Mouse (Mus musculus) mesoderm, embryonic 11.5 days (tissue): ENCODE results near the gene Mepce.
"Not testable (repeated sequence)": the region's sequence is repeated elsewhere in the genome, so short reads cannot be mapped to it uniquely, and the experiment has no call there.

ENCODE experiments used
- DNase-seq: peaks from one replicate; pipeline ENCODE4 v3.0.0-alpha.2; 2012; ENCODE audit warnings: low read depth, low spot score

Mepce gene

DNA sequence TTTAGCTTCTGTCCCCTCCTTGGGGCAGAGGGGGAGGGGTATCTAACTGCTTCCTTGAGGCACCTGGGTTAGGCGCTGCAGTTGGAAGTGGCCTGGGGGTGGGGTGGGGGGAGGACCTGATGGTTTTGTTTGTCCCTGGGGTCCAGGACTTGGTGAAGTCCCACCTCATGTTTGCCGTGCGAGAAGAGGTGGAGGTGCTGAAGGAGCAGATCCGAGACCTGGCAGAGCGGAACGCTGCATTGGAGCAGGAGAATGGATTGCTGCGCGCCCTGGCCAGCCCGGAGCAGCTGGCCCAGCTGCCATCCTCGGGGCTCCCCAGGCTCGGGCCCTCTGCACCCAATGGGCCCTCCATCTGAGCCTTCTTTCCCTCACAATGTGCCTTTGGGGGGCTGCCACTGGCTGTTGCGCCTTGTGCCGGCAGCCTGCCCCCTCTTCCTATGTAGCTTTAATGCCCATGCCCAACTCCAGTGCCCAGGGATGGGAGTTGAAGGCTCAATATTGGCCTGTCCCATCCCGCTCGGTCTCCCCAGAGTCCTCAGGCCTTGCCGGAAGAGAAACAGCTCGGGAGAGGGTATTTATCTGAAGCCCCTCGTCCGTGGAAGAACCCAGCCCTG is 28.4 kb downstream of the Mepce start:
- no peak for DNase-seq

DNA sequence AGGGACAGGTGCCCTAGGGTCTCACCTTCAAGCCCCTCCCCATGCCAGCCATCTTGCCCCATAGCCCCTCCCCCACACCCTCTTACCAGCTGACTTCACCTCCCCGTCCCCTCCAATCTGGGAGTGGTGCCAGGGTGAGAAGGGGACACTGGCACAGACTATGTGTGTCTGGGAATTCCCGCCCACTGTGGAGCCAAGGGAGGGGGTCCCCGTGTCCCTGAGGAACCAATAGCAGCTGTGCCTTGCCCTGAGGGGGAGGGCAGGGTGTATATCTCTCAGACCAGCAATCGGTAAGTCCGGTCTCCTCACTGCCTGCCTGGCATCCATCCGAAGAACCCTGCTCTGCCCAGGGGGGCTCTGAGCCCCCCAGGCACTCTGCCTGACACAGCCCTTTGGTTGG is 29.6 kb downstream of the Mepce start:
- DNase-seq, result no peak

DNA sequence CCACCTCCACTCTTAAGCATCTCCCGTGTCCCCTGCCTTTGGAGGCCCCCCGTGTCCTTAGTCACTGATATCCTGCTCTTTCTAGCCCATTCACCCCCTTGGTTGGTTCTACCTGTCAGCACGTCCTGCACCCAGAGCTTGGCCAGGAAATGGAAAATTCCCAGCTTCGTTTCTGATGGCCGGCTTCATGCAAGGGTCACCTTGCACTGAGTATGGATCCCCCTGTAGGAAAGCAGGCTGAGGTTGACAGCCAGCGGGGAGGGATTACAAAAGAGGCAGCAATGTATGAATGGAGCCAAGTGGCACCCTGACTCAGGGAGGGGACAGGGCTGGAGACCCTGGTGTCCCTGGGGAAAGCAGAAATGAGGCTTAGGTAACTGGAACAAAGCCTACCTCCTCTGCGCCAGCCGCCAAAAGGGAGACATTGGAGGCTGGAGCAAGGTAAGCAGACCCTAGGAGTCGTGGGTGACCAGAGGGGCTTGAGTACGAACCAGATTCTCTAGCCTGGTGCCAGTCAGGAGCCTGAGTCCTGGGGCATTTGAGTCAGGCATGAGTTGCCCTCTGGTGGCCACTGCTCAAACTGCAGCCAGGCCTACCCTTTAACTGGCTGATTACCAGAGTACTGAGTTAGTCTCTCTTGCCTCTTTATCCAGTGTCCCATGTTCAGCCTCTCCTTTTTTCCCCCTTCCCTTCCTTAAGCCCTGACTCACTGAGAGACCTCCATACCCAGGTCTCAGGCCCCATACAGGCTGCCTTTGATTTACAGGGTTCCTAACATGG is 30.4 kb downstream of the Mepce start:
- peak; percentile 85 for DNase-seq

DNA sequence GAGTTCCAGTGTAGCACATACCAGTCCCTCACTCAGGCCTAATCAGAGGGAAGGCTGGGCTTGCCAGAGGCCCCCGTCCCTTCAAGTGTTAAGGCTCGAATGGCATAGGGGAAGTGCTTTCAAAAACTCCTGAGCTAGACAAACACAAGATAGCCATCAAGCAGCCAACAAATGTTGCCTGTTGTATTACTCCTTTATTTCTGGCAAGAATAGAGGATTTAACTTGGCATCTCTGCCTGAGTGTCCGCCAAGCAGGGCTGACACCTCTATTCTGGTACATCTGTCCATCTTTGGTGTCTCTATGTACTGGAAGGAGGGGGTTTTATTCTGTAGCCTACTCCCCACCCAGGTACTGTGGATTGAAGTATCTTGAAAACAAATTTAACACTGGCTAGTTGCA is 31.3 kb downstream of the Mepce start:
- no peak for DNase-seq

DNA sequence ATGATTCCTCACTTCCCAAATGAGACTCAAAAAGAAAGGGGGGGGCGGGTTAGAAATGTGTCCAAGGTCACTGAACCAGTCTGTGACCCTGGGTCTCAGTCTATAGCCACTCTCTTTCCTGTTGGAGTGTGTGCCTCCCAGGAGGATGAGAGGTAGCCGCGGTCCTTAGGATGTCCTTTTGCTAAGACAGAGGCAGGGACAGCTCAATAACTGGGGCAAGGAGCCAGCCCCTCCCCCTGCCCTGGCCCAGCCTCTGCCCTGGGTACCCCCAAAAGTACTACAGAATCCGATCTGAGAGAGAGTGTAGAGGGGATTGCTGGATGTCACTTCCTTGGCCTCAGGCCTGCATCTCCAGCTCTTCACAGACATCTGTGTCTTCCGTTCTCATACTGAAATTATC is 32.0 kb downstream of the Mepce start:
- no peak for DNase-seq

DNA sequence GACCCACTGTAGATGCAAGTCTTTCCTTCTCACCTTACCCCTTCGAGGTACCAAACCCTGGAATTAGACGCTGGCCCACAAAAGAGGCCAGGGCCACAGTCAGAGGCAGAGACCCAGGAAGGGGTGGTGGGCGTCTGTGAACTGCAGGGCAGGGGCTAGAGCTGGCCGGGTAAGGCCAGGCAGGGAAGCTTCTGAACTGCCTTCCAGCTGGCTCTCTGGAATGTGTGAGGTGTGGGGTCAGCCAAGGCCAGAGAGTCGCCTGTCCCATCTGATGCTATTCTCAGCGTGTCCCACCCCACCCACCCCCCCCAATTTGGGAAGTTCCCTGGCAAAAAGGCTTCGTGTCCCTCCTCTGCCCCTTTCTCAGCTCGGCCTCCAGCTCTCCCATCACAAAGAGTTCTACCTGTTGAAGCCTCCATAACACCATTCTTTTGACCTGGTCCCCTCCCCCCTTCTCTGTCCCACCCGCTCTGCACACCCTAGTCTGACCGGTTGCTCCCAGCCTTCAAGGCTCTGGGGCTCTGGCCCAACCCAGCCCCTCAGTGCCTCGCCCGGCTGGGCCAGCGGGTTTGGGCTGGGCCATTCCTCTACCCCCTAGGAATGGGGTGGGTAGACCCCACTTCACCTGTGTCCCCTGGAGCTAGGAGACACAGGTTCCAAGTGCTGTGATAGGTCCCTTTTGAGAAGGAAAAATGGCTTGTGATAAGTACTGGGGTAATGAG is 34.2 kb downstream of the Mepce start:
- DNase-seq, result no peak

DNA sequence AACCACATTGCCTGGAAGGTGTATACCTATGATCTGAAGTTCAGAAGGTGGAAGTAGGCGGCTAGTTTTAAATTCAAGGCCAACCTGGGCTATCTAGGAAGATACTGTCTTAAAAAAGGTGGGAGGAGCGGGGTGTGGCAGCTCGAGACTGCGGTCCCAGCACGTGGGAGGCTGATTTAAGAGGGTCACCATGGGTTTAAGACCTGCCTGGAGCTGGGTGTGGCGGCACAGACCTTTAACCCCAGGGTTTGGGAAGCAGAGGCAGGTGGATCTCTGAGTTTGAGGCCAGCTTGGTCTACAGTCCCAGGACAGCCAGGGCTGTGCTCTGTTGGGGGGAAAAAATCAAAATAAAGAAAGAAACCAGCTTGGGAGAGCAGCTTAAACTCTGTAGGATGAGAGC is 35.5 kb downstream of the Mepce start:
- no peak for DNase-seq

DNA sequence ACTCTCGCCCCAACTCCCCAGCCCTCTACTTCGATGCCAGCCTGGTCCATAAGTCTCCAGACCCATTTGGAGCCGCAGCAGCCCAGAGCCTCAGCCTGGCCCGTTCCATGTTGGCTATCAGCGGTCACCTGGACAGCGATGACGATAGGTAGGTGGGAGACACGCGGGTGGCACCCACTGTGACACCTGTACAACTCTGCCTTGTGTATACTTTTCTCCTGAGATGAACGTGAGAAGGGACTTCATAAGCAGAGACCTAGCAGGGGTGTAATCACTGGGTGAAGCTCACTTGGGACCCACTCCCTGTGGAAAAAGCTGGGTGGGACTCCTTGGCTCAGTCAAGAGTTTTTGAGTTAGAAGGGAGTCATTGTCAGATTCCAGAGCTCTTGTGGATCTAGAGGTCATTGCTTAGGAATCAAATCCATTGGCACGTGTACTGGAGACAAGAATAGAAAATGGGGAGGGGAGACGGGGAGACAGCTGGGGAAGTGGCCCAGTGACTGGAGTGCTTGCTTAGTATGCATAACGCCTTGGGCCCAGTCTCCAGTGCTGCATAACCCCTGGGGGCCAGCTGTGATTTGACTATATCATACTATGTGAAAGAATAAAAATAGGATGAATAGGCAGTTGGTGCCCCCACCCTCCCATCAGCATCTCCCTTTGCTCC is 36.1 kb downstream of the Mepce start:
- no peak for DNase-seq

DNA sequence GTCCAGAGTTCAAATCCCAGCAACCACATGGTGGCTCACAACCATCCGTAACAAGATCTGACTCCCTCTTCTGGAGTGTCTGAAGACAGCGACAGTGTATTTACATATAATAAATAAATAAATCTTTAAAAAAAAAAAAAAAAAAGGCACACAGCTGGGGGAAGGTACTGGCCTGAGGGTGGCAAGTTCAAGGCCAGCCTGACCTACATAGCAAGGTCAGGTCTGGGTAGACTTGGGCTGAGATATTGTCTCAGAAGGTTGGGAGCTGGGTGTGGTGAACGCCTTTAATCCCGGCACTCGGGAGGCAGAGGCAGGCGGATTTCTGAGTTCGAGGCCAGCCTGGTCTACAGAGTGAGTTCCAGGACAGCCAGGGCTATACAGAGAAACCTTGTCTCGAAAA is 37.2 kb downstream of the Mepce start:
- DNase-seq, result not testable (repeated sequence)

DNA sequence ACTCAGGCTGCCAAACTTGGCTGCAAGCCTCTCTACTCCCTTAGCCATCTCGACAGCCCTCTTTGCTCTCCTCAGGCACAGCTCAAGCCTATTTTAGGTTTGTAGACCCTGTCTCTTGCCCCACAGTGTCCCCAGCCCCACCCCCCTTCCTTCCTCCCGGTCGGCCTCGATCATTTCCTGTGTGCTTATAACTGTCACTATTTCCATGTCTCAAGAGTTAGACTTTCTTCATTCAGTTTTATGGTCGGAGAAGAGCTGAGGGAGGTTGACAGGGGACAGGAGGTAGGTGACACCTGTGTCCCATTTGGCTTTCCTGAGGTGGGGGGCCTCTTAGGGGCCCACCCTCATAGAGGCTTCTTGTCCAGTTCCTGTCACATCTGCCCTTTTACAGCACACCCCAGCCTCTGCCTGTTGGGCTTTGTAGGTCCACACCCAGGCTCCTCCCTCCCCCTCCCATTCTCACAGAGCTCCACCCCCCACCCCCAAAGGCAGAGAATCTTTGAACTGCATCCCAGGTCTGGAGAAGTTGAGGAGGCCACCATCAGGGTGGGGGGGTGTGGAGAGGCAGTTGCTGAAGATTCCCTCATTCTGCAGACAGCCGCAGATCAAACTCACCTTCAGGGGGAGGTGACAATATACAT is 38.1 kb downstream of the Mepce start:
- no peak for DNase-seq

DNA sequence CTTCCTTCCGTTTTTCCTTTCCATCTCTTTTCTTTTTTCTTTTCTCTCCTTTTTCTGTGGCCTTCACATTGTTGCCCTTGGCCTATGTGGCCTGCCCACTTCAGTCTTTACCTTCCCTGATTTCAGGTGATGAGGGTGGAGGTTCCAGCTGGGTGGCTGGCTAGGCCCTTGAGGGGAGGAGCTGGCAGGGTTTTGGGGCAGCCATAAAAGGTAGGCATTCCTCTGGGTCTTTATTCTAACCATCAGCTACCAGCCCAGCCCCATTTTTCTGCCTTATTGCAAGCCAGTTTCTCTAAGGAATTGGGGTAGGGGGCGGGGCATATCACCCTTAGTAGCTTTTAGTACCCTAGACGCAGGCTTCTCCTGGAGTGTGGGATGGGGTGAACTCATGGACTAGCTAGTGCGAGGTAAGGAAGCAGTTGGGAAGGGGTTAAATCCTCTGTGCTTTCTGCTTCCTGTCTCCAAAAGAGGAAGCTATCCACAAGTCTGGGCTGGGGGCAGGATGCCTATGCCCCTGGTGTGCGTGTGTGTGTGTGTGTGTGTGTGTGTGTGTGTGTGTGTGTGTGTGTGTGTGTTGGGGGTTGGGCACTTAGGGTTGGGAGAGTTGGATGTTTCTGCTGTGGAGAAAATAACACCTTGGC is 39.2 kb downstream of the Mepce start:
- no peak for DNase-seq

DNA sequence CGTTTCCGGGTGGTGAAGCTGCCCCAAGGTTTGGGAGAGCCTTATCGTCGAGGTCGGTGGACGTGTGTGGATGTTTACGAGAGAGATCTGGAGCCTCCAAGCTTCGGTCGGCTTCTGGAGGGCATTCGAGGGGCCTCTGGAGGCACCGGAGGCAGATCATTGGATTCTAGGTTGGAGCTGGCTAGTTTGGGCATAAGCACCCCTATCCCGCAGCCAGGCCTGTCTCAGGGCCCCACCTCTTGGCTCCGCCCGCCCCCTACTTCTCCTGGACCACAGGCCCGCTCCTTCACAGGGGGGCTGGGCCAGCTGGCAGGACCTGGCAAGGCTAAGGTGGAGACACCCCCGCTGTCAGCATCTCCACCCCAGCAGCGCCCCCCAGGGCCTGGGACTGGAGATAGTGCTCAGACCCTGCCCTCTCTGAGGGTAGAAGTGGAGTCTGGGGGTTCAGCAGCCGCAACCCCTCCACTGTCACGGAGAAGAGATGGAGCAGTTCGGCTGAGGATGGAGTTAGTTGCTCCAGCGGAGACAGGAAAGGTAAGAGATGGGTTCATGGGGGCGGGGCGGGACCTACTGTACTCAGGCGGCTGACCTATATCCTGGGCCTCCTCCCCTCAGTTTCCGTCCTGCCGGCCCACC is 40.0 kb downstream of the Mepce start:
- DNase-seq, result no peak

DNA sequence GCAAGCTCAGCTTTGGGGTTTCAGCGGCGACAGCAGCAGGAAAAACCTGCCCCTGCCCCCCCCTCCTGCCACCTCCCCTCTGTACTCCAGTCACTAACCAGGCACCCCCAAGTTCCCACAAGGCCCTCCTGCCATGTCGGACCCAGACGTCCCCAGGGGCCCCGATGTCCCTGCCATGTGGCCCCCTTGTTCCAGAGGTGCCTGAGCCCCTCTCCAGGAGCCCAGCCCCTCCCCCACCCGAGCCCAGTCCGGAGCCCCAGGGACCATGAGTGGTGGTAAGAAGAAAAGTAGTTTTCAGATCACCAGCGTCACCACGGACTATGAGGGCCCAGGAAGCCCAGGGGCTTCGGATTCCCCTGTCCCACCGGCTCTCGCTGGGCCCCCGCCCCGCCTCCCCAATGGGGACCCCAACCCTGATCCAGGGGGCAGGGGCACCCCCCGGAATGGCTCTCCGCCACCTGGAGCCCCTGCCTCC is 40.6 kb downstream of the Mepce start:
- no peak for DNase-seq

DNA sequence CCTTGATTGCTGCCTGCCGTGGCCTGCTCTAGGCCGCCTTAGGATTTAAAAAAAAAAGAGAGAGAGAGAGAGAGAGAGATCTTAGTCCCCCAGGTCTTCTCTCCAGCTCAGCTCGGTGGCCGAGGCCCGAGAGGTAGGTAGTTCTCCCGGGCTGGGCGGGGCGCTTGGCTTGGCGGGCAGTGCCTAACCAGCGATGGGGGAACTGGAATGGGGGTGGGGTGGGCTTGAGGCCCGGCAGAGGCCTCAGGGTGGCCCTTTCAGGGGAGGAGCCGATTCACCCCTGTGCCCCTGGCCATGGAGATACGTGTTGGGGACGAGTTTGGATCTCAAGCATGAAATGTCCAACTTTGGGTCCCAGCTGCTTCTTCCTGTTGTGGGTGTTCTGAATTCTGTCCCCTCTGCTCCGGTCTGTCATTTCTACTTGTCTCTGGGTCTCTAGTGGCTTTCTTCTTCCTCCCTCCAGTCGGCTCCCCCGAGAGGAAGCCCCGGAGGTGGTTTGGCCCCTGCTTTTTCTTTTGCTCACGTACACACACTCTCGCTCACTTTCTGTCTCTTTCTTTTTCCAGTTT is 41.1 kb downstream of the Mepce start:
- DNase-seq, result peak; percentile 62

DNA sequence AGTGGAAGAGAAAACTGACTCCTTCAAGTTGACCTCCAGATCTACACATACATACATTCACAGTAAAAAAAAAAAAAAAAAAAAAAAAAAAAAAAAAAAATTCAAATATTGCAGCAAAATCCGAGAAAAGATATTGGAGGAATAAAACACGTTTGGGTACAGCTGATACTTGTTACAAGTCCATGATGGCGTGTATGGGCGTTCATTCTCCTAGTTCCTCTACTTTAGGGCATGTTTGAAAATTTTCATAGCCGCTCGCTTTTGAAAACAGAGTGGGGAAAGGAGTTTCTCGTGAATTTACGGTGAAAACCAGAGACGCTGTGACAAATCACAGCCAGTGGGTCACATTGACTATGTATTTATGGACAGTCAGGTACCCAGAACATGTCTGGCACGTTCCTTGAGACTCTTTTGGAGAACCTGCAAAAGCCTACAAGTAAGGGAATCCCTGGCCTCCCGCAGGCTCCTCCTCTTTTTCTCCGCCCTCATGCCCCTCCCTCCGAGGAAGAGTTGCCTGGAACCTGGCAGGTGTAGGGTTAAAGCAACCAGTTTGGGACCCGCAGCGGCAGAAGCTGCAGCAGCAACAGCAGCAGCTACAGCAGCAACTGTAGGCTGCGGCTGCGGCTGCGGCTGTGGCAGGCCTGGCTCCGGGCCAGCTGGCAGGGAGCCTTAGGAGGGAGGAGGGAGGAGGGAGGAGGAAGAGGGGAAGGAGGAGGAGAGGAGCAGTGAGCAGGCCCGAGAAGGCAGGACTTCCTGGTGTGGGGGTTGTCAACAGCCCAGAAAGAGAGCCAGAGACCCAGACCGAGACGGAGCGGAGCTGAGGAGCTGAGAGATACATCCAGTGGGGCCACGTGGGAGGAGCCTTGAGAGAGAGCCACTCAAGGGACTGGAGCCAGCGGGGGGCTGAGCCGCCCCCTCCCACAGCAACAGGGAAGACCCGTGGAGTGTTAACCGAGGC is 42.0 kb downstream of the Mepce start, which contains the start of gene Tsc22d4:
Tsc22d4 (plus strand) TSS at position 517 of the 958 bp plus-strand sequence.
- peak; percentile 91 for DNase-seq

DNA sequence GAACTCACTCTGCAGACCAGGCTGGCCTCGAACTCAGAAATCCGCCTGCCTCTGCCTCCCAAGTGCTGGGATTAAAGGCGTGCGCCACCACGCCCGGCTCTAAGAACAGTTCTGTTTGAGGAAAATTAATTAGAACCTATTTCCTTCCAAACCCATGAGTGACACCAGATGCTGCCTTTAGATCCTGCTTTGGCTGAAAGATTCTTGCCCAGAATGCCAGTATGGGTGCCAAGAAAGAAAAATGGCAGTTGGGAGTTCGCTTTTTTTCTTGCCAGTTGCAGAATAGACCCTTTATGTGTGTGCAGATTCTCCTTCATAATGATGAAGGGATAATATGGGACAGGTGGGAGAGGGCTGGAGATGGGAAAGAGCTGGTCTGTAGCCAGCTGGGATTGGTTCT is 43.3 kb downstream of the Mepce start:
- no peak for DNase-seq

DNA sequence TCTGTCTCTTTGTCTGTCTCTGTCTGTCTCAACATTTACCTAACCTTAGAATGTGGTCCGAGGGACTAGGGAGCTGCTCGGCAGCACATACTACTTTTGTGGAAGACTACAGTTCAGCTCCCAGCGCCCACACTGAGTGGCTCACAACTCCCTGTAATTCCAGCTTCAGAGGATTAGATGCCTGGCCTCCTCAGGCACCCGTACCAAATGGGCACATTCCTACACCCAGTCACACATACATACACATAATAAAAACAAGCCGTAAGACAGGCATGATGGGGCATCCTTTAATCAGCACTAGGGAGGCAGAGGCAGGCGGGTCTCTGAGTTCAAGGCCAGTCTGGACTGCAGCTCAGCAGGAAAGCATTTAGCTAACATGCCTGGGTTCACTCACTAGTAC is 44.6 kb downstream of the Mepce start:
- no peak for DNase-seq

DNA sequence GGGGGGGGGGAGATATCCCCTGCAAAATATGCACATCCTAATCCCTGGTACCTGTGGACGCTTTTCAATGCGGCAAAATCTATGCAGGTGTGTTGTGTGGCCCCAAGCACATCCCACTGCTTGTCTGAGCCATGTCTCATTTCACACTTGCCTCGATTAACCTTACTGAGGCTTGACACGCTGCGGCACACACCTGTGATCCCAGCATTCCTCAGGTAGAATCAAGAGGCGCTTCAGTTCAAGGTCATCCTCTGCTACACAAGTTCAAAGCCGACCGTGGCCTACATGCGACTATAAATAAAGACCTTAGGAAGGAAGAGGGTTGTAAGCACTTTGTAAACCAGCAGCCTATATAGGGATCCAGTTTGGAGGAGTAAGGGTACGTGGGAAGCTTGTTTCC is 45.4 kb downstream of the Mepce start:
- DNase-seq, result no peak
